25 mouse cellular contexts compared by ENCODE assay signal in genomic region chr9:22786006-22786405, GRCm38 (mm10).
DNase-seq lines count a peak whose midpoint lies in the region; ATAC-seq and TF ChIP-seq lines count a peak whose summit lies in the region.
"Had no signal": no experiment of that assay in that cellular context is flagged by ENCODE, and none has a peak within 500 bp of the region (broad histone marks: within the 10 kb centered on the region; RNA-seq: fewer than 3 reads in every experiment).

No protein-coding gene starts in this region.

- H3K4me3 ChIP-seq in gastrocnemius, adult 2 months = no peak overlapping the region
- H3K4me3 ChIP-seq in heart, embryonic 15.5 days = no peak overlapping the region
- H3K4me3 ChIP-seq in limb, embryonic 15.5 days = no peak overlapping the region
- H3K4me3 ChIP-seq in limb, embryonic 10.5 days = no peak overlapping the region
- no peak overlapping the region for H3K4me3 ChIP-seq in liver, embryonic 11.5 days (ENCODE audit: low read depth, low read length)
- H3K4me3 ChIP-seq: embryonic facial prominence, embryonic 15.5 days; erythroblast, embryonic 14.5 days; forebrain, embryonic 10.5 days; heart, adult 2 months; hindbrain, embryonic 15.5 days had no signal

- no peak for ATAC-seq in heart, embryonic 15.5 days (replicated peaks; ENCODE audit: insufficient number of reproducible peaks, insufficient read depth, low FRiP score, low read depth)
- 0 out of 2 replicates have a peak, but pooled peaks have one; percentile 44 for ATAC-seq in limb, embryonic 15.5 days (ENCODE audit: insufficient number of reproducible peaks, low FRiP score, low TSS enrichment, low read depth)
- ATAC-seq in liver, embryonic 11.5 days (replicated peaks; ENCODE audit: low FRiP score) = no peak
- ATAC-seq: activated CD4-positive, CD25-positive, alpha-beta regulatory T cell, adult 4 months; forebrain, embryonic 14.5 days; intestine, embryonic 16.5 days; Patski had no signal

- intact Hi-C loops in gastrocnemius, adult 2 months (cut with DNase I) = loop anchor here (5.0 kb wide), 1 partner anchor 41 kb away; no protein-coding TSS in a partner anchor

- no peak overlapping the region for H3K4me2 ChIP-seq in heart, embryonic 15.5 days
- H3K4me2 ChIP-seq in limb, embryonic 15.5 days = no peak overlapping the region
- H3K4me2 ChIP-seq in liver, embryonic 11.5 days = no peak overlapping the region
- H3K4me2 ChIP-seq: embryonic facial prominence, embryonic 15.5 days; hindbrain, embryonic 15.5 days had no signal

- DNase-seq in gastrocnemius, adult 2 months = no peak
- DNase-seq in gastrocnemius, adult 18-20 months (ENCODE audit: low spot score) = no peak
- no peak for DNase-seq in heart, adult 8-10 months (ENCODE audit: low spot score)
- DNase-seq in limb, embryonic 10.5 days (ENCODE audit: low spot score) = no peak
- DNase-seq in telencephalon, adult 2 months (ENCODE audit: low read depth, low spot score) = peak; percentile 29
- no peak for DNase-seq in liver, embryonic 11.5 days (ENCODE audit: low spot score)
- DNase-seq: adrenal gland, adult 2 months; adrenal gland, postnatal 36 days; cerebellum, adult 11 months; cerebellum, adult 8-10 months; cerebellum, postnatal 14 days; embryo, embryonic 11 days; gastrocnemius, postnatal 36 days; heart, adult 2 months; kidney, adult 2 months had no signal

- peak overlapping the region; percentile 76 for H3K27ac ChIP-seq in gastrocnemius, adult 2 months
- H3K27ac ChIP-seq in heart, embryonic 15.5 days = peak overlapping the region; percentile 26; the same call in 1 of the 2 replicates
- no peak overlapping the region for H3K27ac ChIP-seq in limb, embryonic 15.5 days
- H3K27ac ChIP-seq in limb, embryonic 10.5 days = no peak overlapping the region
- H3K27ac ChIP-seq in liver, embryonic 11.5 days (ENCODE audit: low read depth, low read length) = no peak overlapping the region
- H3K27ac ChIP-seq: embryonic facial prominence, embryonic 15.5 days; forebrain, embryonic 10.5 days; hindbrain, embryonic 15.5 days had no signal

- 55% methylated on average over 4 of the region's 4 CpGs for WGBS in heart, embryonic 15.5 days
- WGBS in limb, embryonic 15.5 days = 77% methylated on average over 4 of the region's 4 CpGs
- 95% methylated on average over 4 of the region's 4 CpGs for WGBS in limb, embryonic 10.5 days
- WGBS in liver, embryonic 11.5 days = 83% methylated on average over 4 of the region's 4 CpGs

- peaks cover 4% of the 10 kb centered on the region for H3K4me1 ChIP-seq in heart, embryonic 15.5 days (replicated peaks)
- H3K4me1 ChIP-seq in limb, embryonic 15.5 days = peaks cover 9% of the 10 kb centered on the region
- peaks cover 10% of the 10 kb centered on the region for H3K4me1 ChIP-seq in limb, embryonic 10.5 days
- H3K4me1 ChIP-seq in liver, embryonic 11.5 days (replicated peaks; ENCODE audit: control insufficient read depth, insufficient read depth, low read length) = no peaks in the 10 kb centered on the region
- H3K4me1 ChIP-seq: forebrain, embryonic 10.5 days; hindbrain, embryonic 15.5 days had no signal

- H3K36me3 ChIP-seq in heart, embryonic 15.5 days = no peaks in the 10 kb centered on the region
- no peaks in the 10 kb centered on the region for H3K36me3 ChIP-seq in limb, embryonic 15.5 days
- H3K36me3 ChIP-seq in limb, embryonic 10.5 days = no peaks in the 10 kb centered on the region
- H3K36me3 ChIP-seq in liver, embryonic 11.5 days (ENCODE audit: control insufficient read depth, insufficient read depth, low read length) = no peaks in the 10 kb centered on the region
- H3K36me3 ChIP-seq: embryonic facial prominence, embryonic 15.5 days; forebrain, embryonic 10.5 days; hindbrain, embryonic 15.5 days had no signal

- H3K27me3 ChIP-seq in heart, embryonic 15.5 days = no peaks in the 10 kb centered on the region
- no peaks in the 10 kb centered on the region for H3K27me3 ChIP-seq in limb, embryonic 15.5 days
- H3K27me3 ChIP-seq in limb, embryonic 10.5 days (ENCODE audit: low read depth, poor library complexity, severe bottlenecking) = no peaks in the 10 kb centered on the region
- H3K27me3 ChIP-seq in liver, embryonic 11.5 days (replicated peaks; ENCODE audit: control insufficient read depth, insufficient read depth, low read length) = no peaks in the 10 kb centered on the region
- H3K27me3 ChIP-seq: embryonic facial prominence, embryonic 15.5 days; hindbrain, embryonic 15.5 days; Patski had no signal

- TF ChIP-seq CTCF in gastrocnemius, adult 2 months (IDR thresholded peaks at IDR 0.05) = no peak

- H3K9me3 ChIP-seq in heart, embryonic 15.5 days (replicated peaks) = no peaks in the 10 kb centered on the region
- no peaks in the 10 kb centered on the region for H3K9me3 ChIP-seq in limb, embryonic 15.5 days
- no peaks in the 10 kb centered on the region for H3K9me3 ChIP-seq in limb, embryonic 10.5 days (replicated peaks)
- no peaks in the 10 kb centered on the region for H3K9me3 ChIP-seq in liver, embryonic 11.5 days (ENCODE audit: control insufficient read depth, low read length)
- H3K9me3 ChIP-seq: embryonic facial prominence, embryonic 15.5 days; forebrain, embryonic 10.5 days; hindbrain, embryonic 15.5 days had no signal

- H3K9ac ChIP-seq in heart, embryonic 15.5 days = no peak overlapping the region
- H3K9ac ChIP-seq in limb, embryonic 15.5 days = no peak overlapping the region
- H3K9ac ChIP-seq in liver, embryonic 11.5 days (ENCODE audit: low read depth, low read length) = no peak overlapping the region
- H3K9ac ChIP-seq: embryonic facial prominence, embryonic 15.5 days; hindbrain, embryonic 15.5 days had no signal

Comparison
In these comparisons a context has a peak if more than half of its experiments do, and no peak if none do; other contexts are left out.
1. H3K27ac ChIP-seq: peak in gastrocnemius, adult 2 months (single experiment) and heart, embryonic 15.5 days (single experiment); none in limb, embryonic 15.5 days (single experiment), limb, embryonic 10.5 days (single experiment) and liver, embryonic 11.5 days (single experiment).